Mouse (Mus musculus) stomach, postnatal 0 days (tissue): ENCODE measurements at regions not wholly inside any gene's neighbourhood (a gene's known extent, or its start where the extent isn't known, plus 50 kb on each side); places are given as distances from the start of the nearest gene placed in this dataset.

ENCODE experiments used
- ATAC-seq: fragments of 200-750 bp; cut with Nextera tagmentation; 2 replicates; pipeline ENCODE4 v1.8.0; 2017; ENCODE audit not compliant: low FRiP score, low TSS enrichment
- DNase-seq: peaks from one replicate; pipeline ENCODE4 v3.0.0-alpha.2; 2016; ENCODE audit warnings: low spot score
- H3K27ac ChIP-seq: fragments of 300-500 bp; sonication (generic); replicated peaks from 2 replicates; pipeline ENCODE4 v1.5.1; 2014; ENCODE audit warnings: mild to moderate bottlenecking, control low read depth
- H3K27me3 ChIP-seq: fragments of 300-500 bp; sonication (generic); 2 replicates; pipeline ENCODE4 v1.6.1; 2014; ENCODE audit warnings: low read length; ENCODE audit not compliant: control insufficient read depth, insufficient read depth
- H3K36me3 ChIP-seq: fragments of 300-500 bp; sonication (generic); 2 replicates; pipeline ENCODE4 v1.6.1; 2014; ENCODE audit warnings: low read length, mixed read lengths; ENCODE audit not compliant: control insufficient read depth, insufficient read depth
- H3K4me1 ChIP-seq: fragments of 300-500 bp; sonication (generic); replicated peaks from 2 replicates; pipeline ENCODE4 v1.6.1; 2014; ENCODE audit warnings: antibody characterized with exemption; ENCODE audit not compliant: control insufficient read depth, insufficient read depth
- H3K4me2 ChIP-seq: fragments of 300-500 bp; sonication (generic); replicated peaks from 2 replicates; pipeline ENCODE4 v1.6.1; 2014; ENCODE audit warnings: low read depth, mild to moderate bottlenecking, control low read depth, moderate library complexity
- H3K4me3 ChIP-seq: fragments of 300-500 bp; sonication (generic); 2 replicates; pipeline ENCODE4 v1.5.1; 2014; ENCODE audit warnings: low read depth, low read length, control low read depth
- H3K9ac ChIP-seq: fragments of 300-500 bp; sonication (generic); 2 replicates; pipeline ENCODE4 v1.6.1; 2014; ENCODE audit warnings: mild to moderate bottlenecking, low read length, control low read depth, mixed read lengths
- H3K9me3 ChIP-seq: fragments of 300-500 bp; sonication (generic); 2 replicates; pipeline ENCODE4 v1.6.1; 2016; ENCODE audit warnings: low read length; ENCODE audit not compliant: control insufficient read depth
- CTCF ChIP-seq: IDR thresholded peaks from 2 replicates; pipeline ENCODE4 v1.5.1; 2016; ENCODE audit warnings: antibody characterized with exemption, low read depth, mild to moderate bottlenecking, moderate library complexity
- EP300 ChIP-seq: optimal IDR thresholded peaks from 2 replicates; pipeline ENCODE3; 2016; ENCODE audit warnings: antibody characterized with exemption
- WGBS: fragments of 180-500 bp; shearing (Covaris S2); extraction: QIAGEN DNeasy Blood & Tissue Kit; methylation state at CpG from one replicate; pipeline ENCODE4 v1.1.7; 2014; 5-methylcytosine and 5-hydroxymethylcytosine counted together

DNA sequence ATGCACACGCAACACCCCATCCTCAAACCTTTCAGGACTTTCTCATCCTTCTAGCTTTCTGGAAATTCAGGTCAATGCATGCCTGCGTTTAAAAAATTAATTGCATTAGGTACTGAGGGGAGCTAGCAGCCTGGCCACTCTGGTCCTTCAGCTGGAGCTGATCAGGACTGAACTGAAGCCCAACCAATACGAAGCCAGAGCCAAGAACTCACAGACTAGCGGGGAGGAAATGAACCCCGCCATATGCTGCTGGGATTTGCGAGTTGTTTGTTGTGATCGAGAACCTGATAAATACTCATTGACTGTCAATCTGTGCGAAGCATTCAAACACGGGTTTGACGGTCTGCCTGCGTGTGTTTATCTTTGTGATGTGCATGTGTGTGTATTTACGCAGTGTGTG lies 177.2 kb upstream of the Rora start:
- no peaks in the 10 kb centered on the region for H3K9me3 ChIP-seq
- no peaks in the 10 kb centered on the region for H3K4me1 ChIP-seq
- no peak overlapping the region for H3K27ac ChIP-seq
- DNase-seq (no peak), ATAC-seq (no peak)
- no peak overlapping the region for H3K4me2 ChIP-seq
- H3K27me3 ChIP-seq, result no peaks in the 10 kb centered on the region
- no peak overlapping the region for H3K4me3 ChIP-seq
- no peak overlapping the region for H3K9ac ChIP-seq
- no peak for TF ChIP-seq CTCF
- no peak for TF ChIP-seq EP300
- no peaks in the 10 kb centered on the region for H3K36me3 ChIP-seq
- 84% methylated on average over 12 of the region's 12 CpGs for WGBS

DNA sequence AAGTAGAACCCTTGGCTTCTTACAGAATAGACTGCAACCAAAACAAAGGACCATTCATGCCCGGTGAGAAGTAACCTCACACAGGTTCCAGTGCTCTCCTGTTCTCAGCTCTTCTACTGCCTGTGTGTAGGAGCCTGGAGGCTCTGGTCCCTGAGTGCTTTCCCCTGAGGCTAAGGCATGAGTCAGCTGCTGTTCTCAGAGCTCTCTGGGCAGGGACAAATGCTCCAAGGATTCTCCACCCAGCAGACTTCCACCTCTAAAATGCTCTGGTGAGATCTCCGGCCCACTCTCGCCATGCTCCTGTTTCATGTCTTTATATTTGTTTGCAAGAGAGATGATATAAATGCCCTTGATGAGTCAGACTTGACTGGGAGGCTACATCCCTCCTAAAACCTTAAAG lies 176.1 kb upstream of the Rora start:
- Histone ChIP-seq H3K27ac (no peak overlapping the region), H3K9me3 (no peaks in the 10 kb centered on the region), H3K4me2 (no peak overlapping the region), H3K9ac (no peak overlapping the region), H3K27me3 (no peaks in the 10 kb centered on the region), H3K4me1 (no peaks in the 10 kb centered on the region), H3K36me3 (no peaks in the 10 kb centered on the region), H3K4me3 (no peak overlapping the region)
- WGBS, result 71% methylated on average over 3 of the region's 3 CpGs
- TF ChIP-seq EP300 (no peak), CTCF (no peak)
- DNase-seq, result no peak
- no peak for ATAC-seq

DNA sequence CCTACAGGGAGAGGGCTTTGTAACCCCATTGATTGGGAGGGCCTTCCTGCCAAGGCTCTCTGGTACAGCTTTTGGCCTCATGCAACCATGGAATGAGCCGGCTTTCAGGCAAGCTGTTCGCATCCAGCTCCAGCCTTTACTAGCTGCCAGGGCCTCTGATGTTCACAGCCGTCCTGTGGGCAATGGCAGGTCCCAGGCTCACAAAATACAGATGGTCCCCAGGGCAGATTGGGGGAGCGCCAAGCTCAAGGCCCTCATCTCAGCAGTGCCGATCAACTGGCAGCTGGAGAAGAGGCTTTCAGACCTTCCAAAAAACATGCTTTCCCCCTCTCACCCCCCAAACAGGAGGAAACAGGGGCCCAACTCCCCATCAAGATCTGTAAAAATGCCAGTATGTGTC lies 166.9 kb upstream of the Rora start:
- DNase-seq (no peak), ATAC-seq (no peak)
- no peak overlapping the region for H3K9ac ChIP-seq
- WGBS, result 77% methylated on average over 5 of the region's 5 CpGs
- H3K9me3 ChIP-seq, result no peaks in the 10 kb centered on the region
- H3K27me3 ChIP-seq, result no peaks in the 10 kb centered on the region
- H3K4me1 ChIP-seq, result no peaks in the 10 kb centered on the region
- H3K4me2 ChIP-seq, result no peak overlapping the region
- no peak overlapping the region for H3K4me3 ChIP-seq
- no peaks in the 10 kb centered on the region for H3K36me3 ChIP-seq
- no peak for TF ChIP-seq EP300
- TF ChIP-seq CTCF, result no peak
- no peak overlapping the region for H3K27ac ChIP-seq

DNA sequence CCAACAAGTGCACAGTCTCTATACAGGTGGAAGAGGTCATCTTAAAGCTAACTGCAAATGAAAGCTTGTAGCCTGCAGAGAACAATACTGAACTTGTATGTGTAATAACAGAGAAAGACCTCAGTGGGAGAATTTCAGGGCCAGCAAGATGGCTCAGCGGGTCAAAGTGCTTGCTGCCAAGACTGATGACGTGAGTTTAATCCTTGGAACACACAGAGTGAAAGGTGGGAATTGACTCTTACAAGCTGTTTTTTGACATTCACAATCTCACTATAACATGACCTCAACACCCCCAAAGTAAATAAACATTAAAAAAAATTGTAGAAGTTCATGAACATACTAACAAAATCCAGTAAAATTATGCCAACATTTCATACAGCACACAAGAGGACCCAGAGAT lies 162.4 kb upstream of the Rora start:
- WGBS, result 65% methylated on average over 2 of the region's 2 CpGs
- H3K9me3 ChIP-seq, result no peaks in the 10 kb centered on the region
- DNase-seq (no peak), ATAC-seq (no peak)
- H3K4me1 ChIP-seq, result no peaks in the 10 kb centered on the region
- no peaks in the 10 kb centered on the region for H3K27me3 ChIP-seq
- H3K4me2 ChIP-seq, result no peak overlapping the region
- no peaks in the 10 kb centered on the region for H3K36me3 ChIP-seq
- no peak overlapping the region for H3K27ac ChIP-seq
- H3K9ac ChIP-seq, result no peak overlapping the region
- TF ChIP-seq CTCF, result no peak
- no peak for TF ChIP-seq EP300
- H3K4me3 ChIP-seq, result no peak overlapping the region

DNA sequence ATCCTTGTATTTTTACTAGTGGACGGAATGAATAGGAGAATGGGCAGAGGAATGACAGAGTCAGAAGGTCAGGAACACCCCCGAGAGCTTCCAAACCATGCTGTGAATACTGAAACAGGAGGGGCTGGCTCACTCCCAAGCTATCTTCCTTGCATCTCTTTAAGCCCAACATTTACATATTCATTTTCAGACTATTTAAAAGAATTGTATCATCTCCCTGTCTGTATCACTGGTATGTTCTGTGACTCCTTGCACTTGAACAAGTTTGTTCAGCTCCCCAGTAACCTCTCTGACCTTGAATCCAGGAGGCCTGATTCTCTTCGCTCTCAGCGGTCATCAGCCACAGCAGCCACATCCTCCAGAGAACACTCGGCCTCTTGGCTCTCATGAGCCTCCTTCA lies 132.4 kb upstream of the Rora start:
- no peak for DNase-seq
- Histone ChIP-seq H3K36me3 (no peaks in the 10 kb centered on the region), H3K27me3 (no peaks in the 10 kb centered on the region), H3K9ac (no peak overlapping the region), H3K4me2 (no peak overlapping the region), H3K27ac (no peak overlapping the region), H3K9me3 (no peaks in the 10 kb centered on the region), H3K4me3 (no peak overlapping the region), H3K4me1 (no peaks in the 10 kb centered on the region)
- ATAC-seq, result no peak
- WGBS, result 67% methylated on average over 5 of the region's 5 CpGs
- no peak for TF ChIP-seq EP300
- no peak for TF ChIP-seq CTCF

DNA sequence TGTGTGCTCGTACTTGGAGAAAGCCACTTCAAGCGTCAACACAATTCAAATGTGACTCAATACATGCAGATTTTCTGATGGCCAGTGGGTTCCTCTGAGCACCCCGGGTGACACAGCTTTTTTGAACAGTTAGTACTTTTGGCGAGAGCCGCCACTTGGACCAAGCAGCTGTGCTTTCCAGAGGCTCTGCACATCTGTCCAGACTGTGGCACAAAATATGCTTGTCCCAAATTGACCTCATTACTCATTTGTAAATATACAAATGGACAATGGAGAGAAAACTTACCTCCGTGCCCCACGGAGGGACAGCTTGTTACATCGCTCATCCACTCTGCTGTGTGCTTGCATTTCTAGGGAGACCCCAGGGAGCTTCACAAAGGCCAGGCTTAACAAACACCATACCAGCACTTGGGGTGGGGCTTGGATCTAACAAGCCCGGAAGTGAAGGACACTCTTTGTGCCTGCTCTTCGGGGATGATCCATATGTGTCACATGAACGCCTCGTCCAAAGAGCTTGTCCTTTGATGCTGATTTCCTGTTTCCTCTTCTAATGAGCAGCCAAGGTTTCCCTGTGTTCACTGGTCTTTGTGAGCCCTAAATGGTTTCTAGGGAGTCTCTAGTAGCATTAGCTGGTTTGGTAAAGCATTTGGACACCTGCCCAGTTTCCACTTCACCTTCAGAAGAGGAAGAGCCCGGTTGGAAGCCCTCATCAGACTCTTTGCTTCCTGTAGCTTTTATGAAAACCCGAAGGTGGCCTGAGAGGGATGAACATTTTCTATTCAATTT lies 91.6 kb upstream of the Rora start:
- Histone ChIP-seq H3K4me2 (no peak overlapping the region), H3K4me1 (no peaks in the 10 kb centered on the region), H3K4me3 (no peak overlapping the region), H3K9ac (no peak overlapping the region), H3K27me3 (no peaks in the 10 kb centered on the region), H3K27ac (no peak overlapping the region), H3K9me3 (no peaks in the 10 kb centered on the region), H3K36me3 (no peaks in the 10 kb centered on the region)
- DNase-seq (no peak), ATAC-seq (no peak)
- no peak for TF ChIP-seq CTCF
- WGBS, result 53% methylated on average over 14 of the region's 14 CpGs
